15 mouse cellular contexts compared by ENCODE assay signal in the genomic region with DNA sequence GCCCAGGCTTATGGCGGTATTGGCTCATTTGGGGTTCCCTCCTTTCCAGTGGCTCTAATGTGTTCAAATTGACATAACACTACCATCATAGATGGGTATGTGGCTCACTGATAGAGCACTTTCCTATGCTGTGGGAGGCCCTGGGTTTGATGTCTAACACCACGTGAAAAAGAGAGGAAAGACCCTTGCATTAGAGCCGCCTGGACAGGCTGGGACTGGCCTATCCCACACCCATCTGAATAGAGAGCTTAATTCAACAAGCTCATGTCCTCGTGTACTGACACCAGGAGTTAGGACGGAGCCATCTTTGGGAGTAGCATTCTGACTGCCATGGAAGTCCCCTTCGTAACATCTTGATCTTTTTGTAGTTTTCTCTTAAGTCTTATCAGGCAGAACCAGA. TPM values are rescaled to one million over a fixed set of nuclear protein-coding genes. Genes with fewer than 3 reads are reported as not detected.
DNase-seq lines count a peak whose midpoint lies in the region; ATAC-seq and TF ChIP-seq lines count a peak whose summit lies in the region.
"Had no signal": no experiment of that assay in that cellular context is flagged by ENCODE, and none has a peak within 500 bp of the region (broad histone marks: within the 10 kb centered on the region; RNA-seq: fewer than 3 reads in every experiment).

No protein-coding gene starts in this region.

- H3K4me1 ChIP-seq in heart, embryonic 10.5 days: peaks cover 46% of the 10 kb centered on the region
- peaks cover 45% of the 10 kb centered on the region for H3K4me1 ChIP-seq in intestine, embryonic 14.5 days (replicated peaks; ENCODE audit: control insufficient read depth, insufficient read depth, low read length)
- H3K4me1 ChIP-seq in intestine, postnatal 0 days (replicated peaks; ENCODE audit: control insufficient read depth, insufficient read depth, low read length): 0 out of 2 replicates have a peak, but pooled peaks cover 5% of the 10 kb centered on the region
- H3K4me1 ChIP-seq in midbrain, embryonic 13.5 days (replicated peaks): peaks cover 46% of the 10 kb centered on the region
- H3K4me1 ChIP-seq in midbrain, postnatal 0 days (ENCODE audit: insufficient read depth, low read length): peaks cover 5% of the 10 kb centered on the region; the same call in 1 of the 2 replicates
- peaks cover 44% of the 10 kb centered on the region for H3K4me1 ChIP-seq in intestine, embryonic 15.5 days (replicated peaks)

- no peaks in the 10 kb centered on the region for H3K27me3 ChIP-seq in heart, embryonic 10.5 days (ENCODE audit: insufficient read depth, poor library complexity, severe bottlenecking)
- H3K27me3 ChIP-seq in intestine, embryonic 14.5 days (replicated peaks; ENCODE audit: control insufficient read depth, insufficient read depth, low read length): no peaks in the 10 kb centered on the region
- H3K27me3 ChIP-seq in intestine, postnatal 0 days (replicated peaks; ENCODE audit: control insufficient read depth, insufficient read depth, low read length): no peaks in the 10 kb centered on the region
- H3K27me3 ChIP-seq in midbrain, embryonic 13.5 days: no peaks in the 10 kb centered on the region
- H3K27me3 ChIP-seq in midbrain, postnatal 0 days (ENCODE audit: insufficient read depth, low read length): no peaks in the 10 kb centered on the region
- H3K27me3 ChIP-seq in intestine, embryonic 15.5 days (replicated peaks): no peaks in the 10 kb centered on the region
- H3K27me3 ChIP-seq: liver, embryonic 13.5 days had no signal

- H3K9ac ChIP-seq in intestine, embryonic 14.5 days (ENCODE audit: low read length): no peak overlapping the region
- no peak overlapping the region for H3K9ac ChIP-seq in intestine, postnatal 0 days (ENCODE audit: low read depth, low read length)
- H3K9ac ChIP-seq in midbrain, embryonic 13.5 days (replicated peaks): no peak overlapping the region
- no peak overlapping the region for H3K9ac ChIP-seq in midbrain, postnatal 0 days (replicated peaks; ENCODE audit: low read length, poor library complexity, severe bottlenecking)
- H3K9ac ChIP-seq in intestine, embryonic 15.5 days: no peak overlapping the region
- H3K9ac ChIP-seq: liver, embryonic 13.5 days had no signal

- peak overlapping the region; percentile 84; the same call in 1 of the 2 replicates for H3K27ac ChIP-seq in heart, embryonic 10.5 days
- peak overlapping the region; percentile 83 for H3K27ac ChIP-seq in intestine, embryonic 14.5 days (ENCODE audit: low read depth)
- no peak overlapping the region for H3K27ac ChIP-seq in intestine, postnatal 0 days (ENCODE audit: low read depth, low read length)
- peak overlapping the region; percentile 63; the same call in 1 of the 2 replicates for H3K27ac ChIP-seq in midbrain, embryonic 13.5 days
- H3K27ac ChIP-seq in midbrain, postnatal 0 days (ENCODE audit: low read depth, low read length): no peak overlapping the region
- H3K27ac ChIP-seq in intestine, embryonic 15.5 days: peak overlapping the region; percentile 86; the same call in 1 of the 2 replicates
- H3K27ac ChIP-seq: midbrain, embryonic 10.5 days had no signal

- WGBS in heart, embryonic 10.5 days: 85% methylated on average over 6 of the region's 6 CpGs
- 88% methylated on average over 6 of the region's 6 CpGs for WGBS in intestine, embryonic 14.5 days
- WGBS in intestine, postnatal 0 days: 83% methylated on average over 6 of the region's 6 CpGs
- WGBS in midbrain, embryonic 13.5 days: 87% methylated on average over 6 of the region's 6 CpGs
- 80% methylated on average over 6 of the region's 6 CpGs for WGBS in midbrain, postnatal 0 days
- 85% methylated on average over 6 of the region's 6 CpGs for WGBS in intestine, embryonic 15.5 days

- peak; percentile 67 for DNase-seq in heart, embryonic 10.5 days (ENCODE audit: low spot score)
- no peak for DNase-seq in heart, adult 8-10 months (ENCODE audit: low spot score)
- DNase-seq in intestine, embryonic 14.5 days (ENCODE audit: low spot score): no peak
- no peak for DNase-seq in midbrain, postnatal 0 days (ENCODE audit: low spot score)
- no peak for DNase-seq in adrenal gland, adult (ENCODE audit: inconsistent age in 2 of 2, low spot score in 1 of 2)
- DNase-seq: cerebellum, postnatal 10 days; gastrocnemius, postnatal 14 days; kidney, adult 8-10 months; liver, embryonic 13.5 days; lung, postnatal 36 days had no signal

- no peaks in the 10 kb centered on the region for H3K9me3 ChIP-seq in heart, embryonic 10.5 days
- no peaks in the 10 kb centered on the region for H3K9me3 ChIP-seq in intestine, embryonic 14.5 days (ENCODE audit: control insufficient read depth, low read length)
- H3K9me3 ChIP-seq in intestine, postnatal 0 days (ENCODE audit: control insufficient read depth): no peaks in the 10 kb centered on the region
- H3K9me3 ChIP-seq in midbrain, embryonic 13.5 days: no peaks in the 10 kb centered on the region; the same call in 1 of the 2 replicates
- H3K9me3 ChIP-seq in midbrain, postnatal 0 days (ENCODE audit: low read length): no peaks in the 10 kb centered on the region
- H3K9me3 ChIP-seq in intestine, embryonic 15.5 days: no peaks in the 10 kb centered on the region
- H3K9me3 ChIP-seq: liver, embryonic 13.5 days had no signal

- TF ChIP-seq CTCF in intestine, postnatal 0 days (IDR thresholded peaks at IDR 0.05; ENCODE audit: low read depth): no peak
- TF ChIP-seq CTCF in midbrain, postnatal 0 days (IDR thresholded peaks at IDR 0.05): no peak

- H3K4me2 ChIP-seq in intestine, embryonic 14.5 days (ENCODE audit: low read length): no peak overlapping the region
- no peak overlapping the region for H3K4me2 ChIP-seq in intestine, postnatal 0 days (replicated peaks; ENCODE audit: low read depth)
- no peak overlapping the region for H3K4me2 ChIP-seq in midbrain, embryonic 13.5 days (replicated peaks)
- H3K4me2 ChIP-seq in midbrain, postnatal 0 days (ENCODE audit: low read depth, low read length, poor library complexity, severe bottlenecking): no peak overlapping the region
- no peak overlapping the region for H3K4me2 ChIP-seq in intestine, embryonic 15.5 days (replicated peaks)
- H3K4me2 ChIP-seq: liver, embryonic 13.5 days had no signal

- H3K36me3 ChIP-seq in heart, embryonic 10.5 days: no peaks in the 10 kb centered on the region
- H3K36me3 ChIP-seq in intestine, embryonic 14.5 days (ENCODE audit: control insufficient read depth, insufficient read depth, low read length): peaks cover 13% of the 10 kb centered on the region
- H3K36me3 ChIP-seq in intestine, postnatal 0 days (ENCODE audit: control insufficient read depth, insufficient read depth): no peaks in the 10 kb centered on the region
- peaks cover 21% of the 10 kb centered on the region for H3K36me3 ChIP-seq in midbrain, embryonic 13.5 days
- no peaks in the 10 kb centered on the region for H3K36me3 ChIP-seq in midbrain, postnatal 0 days (ENCODE audit: insufficient read depth, low read length)
- peaks cover 6% of the 10 kb centered on the region; the same call in 1 of the 2 replicates for H3K36me3 ChIP-seq in intestine, embryonic 15.5 days
- H3K36me3 ChIP-seq: liver, embryonic 13.5 days had no signal

- ATAC-seq in intestine, embryonic 14.5 days (replicated peaks; ENCODE audit: low FRiP score, low TSS enrichment, low read depth): no peak
- ATAC-seq in intestine, postnatal 0 days: no peak
- ATAC-seq in midbrain, embryonic 13.5 days: no peak
- no peak for ATAC-seq in midbrain, postnatal 0 days (ENCODE audit: low FRiP score)
- no peak for ATAC-seq in intestine, embryonic 15.5 days

- H3K4me3 ChIP-seq in heart, embryonic 10.5 days: no peak overlapping the region
- H3K4me3 ChIP-seq in intestine, embryonic 14.5 days (ENCODE audit: low read depth, low read length): no peak overlapping the region
- no peak overlapping the region for H3K4me3 ChIP-seq in intestine, postnatal 0 days (ENCODE audit: low read depth, low read length)
- no peak overlapping the region for H3K4me3 ChIP-seq in midbrain, embryonic 13.5 days (replicated peaks)
- no peak overlapping the region for H3K4me3 ChIP-seq in midbrain, postnatal 0 days (ENCODE audit: low read depth, low read length)
- H3K4me3 ChIP-seq in intestine, embryonic 15.5 days (replicated peaks): no peak overlapping the region
- H3K4me3 ChIP-seq: hindbrain, embryonic 10.5 days; liver, embryonic 13.5 days; midbrain, embryonic 10.5 days had no signal

RNA-seq across cellular contexts. Expression of a gene that starts 32.2 kb away (rescaled TPM):
- 9.5 and 18.1 TPM in 2 replicates for polyA plus RNA-seq in heart, embryonic 10.5 days (2016; fragmentation: Nextera tagmentation; extraction: Ambion mirVana)
- total RNA-seq in heart, adult 8-10 months (2022): under 1 TPM; 0.19 to 0.47 (median 0.24) TPM
- polyA plus RNA-seq in intestine, embryonic 14.5 days (2014; fragmentation: Nextera tagmentation; extraction: Ambion mirVana): 23.3 and 27.6 TPM in 2 replicates
- 2.6 and 5.6 TPM in 2 replicates for polyA plus RNA-seq in intestine, postnatal 0 days (2015; fragmentation: Nextera tagmentation; extraction: Ambion mirVana)
- polyA plus RNA-seq in midbrain, embryonic 13.5 days (2015; fragmentation: Nextera tagmentation; extraction: Ambion mirVana): 44.6 and 44.9 TPM in 2 replicates
- 32.4 and 36.6 TPM in 2 replicates for total RNA-seq in midbrain, postnatal 0 days (2014; rRNA removed)
- polyA plus RNA-seq in midbrain, postnatal 0 days (2015; fragmentation: Nextera tagmentation; extraction: Ambion mirVana): 18.2 and 20.1 TPM in 2 replicates
- 20.1 and 20.6 TPM in 2 replicates for polyA plus RNA-seq in intestine, embryonic 15.5 days (2015; fragmentation: Nextera tagmentation; extraction: Ambion mirVana)

Comparison
In these comparisons a context has a peak if more than half of its experiments do, and no peak if none do; other contexts are left out.
1. H3K27ac ChIP-seq: peak in heart, embryonic 10.5 days (single experiment), intestine, embryonic 14.5 days (single experiment), midbrain, embryonic 13.5 days (single experiment) and intestine, embryonic 15.5 days (single experiment); none in intestine, postnatal 0 days (single experiment) and midbrain, postnatal 0 days (single experiment).